Mouse (Mus musculus): Measurements from ENCODE around the gene Mapk11.

- TF ChIP-seq TCF12 (IDR thresholded peaks at IDR 0.05; ENCODE audit: insufficient read depth, poor library complexity, severe bottlenecking) (no peak), MAX (IDR thresholded peaks at IDR 0.05; ENCODE audit: low read depth) (no peak), POLR2A (IDR thresholded peaks at IDR 0.05; ENCODE audit: insufficient read length, low read depth) (no peak), TCF3 (IDR thresholded peaks at IDR 0.05; ENCODE audit: insufficient read length, low read depth) (no peak), USF1 (IDR thresholded peaks at IDR 0.05; ENCODE audit: low read depth) (no peak), POLR2AphosphoS2 (IDR thresholded peaks at IDR 0.05; ENCODE audit: insufficient read length, low read depth) (no peak), MYOG (IDR thresholded peaks at IDR 0.05; ENCODE audit: control insufficient read depth in 1 of 3, insufficient read depth in 1 of 3, insufficient read length in 2 of 3, low read depth in 2 of 3) (no peak), E2F4 (IDR thresholded peaks at IDR 0.05; ENCODE audit: insufficient read depth) (no peak), MYOD1 (IDR thresholded peaks at IDR 0.05; ENCODE audit: control insufficient read depth in 1 of 3, insufficient read length in 2 of 3, low read depth in 2 of 3) (no peak), CEBPB (IDR thresholded peaks at IDR 0.05; ENCODE audit: insufficient read depth, poor library complexity, severe bottlenecking) (no peak), SRF (IDR thresholded peaks at IDR 0.05; ENCODE audit: control insufficient read depth, insufficient read length, low read depth) (no peak)
These were observed 22.0 kb downstream of the Mapk11 start for GRCm38 (mm10) chr15:89127364-89127940.

Data from myocyte (in vitro differentiated cells).